Mouse (Mus musculus): ENCODE results near the gene Tapbp.
A peak's percentile ranks its signal among the peaks of the same experiment; 100 is the strongest.

Tapbp gene

GRCm38 (mm10) chr17:33968489-33968888 lies 52.8 kb downstream of the Tapbp start:
- DNase-seq (ENCODE audit: low read depth) = peak; percentile 93

- peak; percentile 87 for DNase-seq (ENCODE audit: low read depth)
These were observed 53.2 kb downstream of the Tapbp start for GRCm38 (mm10) chr17:33968927-33969326.

GRCm38 (mm10) chr17:33969394-33969793 lies 53.7 kb downstream of the Tapbp start:
- no peak for DNase-seq (ENCODE audit: low read depth)

- DNase-seq (ENCODE audit: low read depth) = peak; percentile 67
These were observed 57.0 kb downstream of the Tapbp start for GRCm38 (mm10) chr17:33972691-33973090.

- no peak for DNase-seq (ENCODE audit: low read depth)
These were observed 57.9 kb downstream of the Tapbp start for GRCm38 (mm10) chr17:33973572-33973971.

- no peak for DNase-seq (ENCODE audit: low read depth)
These were observed 62.3 kb downstream of the Tapbp start for GRCm38 (mm10) chr17:33977861-33978557.

GRCm38 (mm10) chr17:33978631-33979031 lies 62.9 kb downstream of the Tapbp start:
- DNase-seq (ENCODE audit: low read depth) = peak; percentile 60
